ENCODE assay signal across 23 mouse cellular contexts in genomic region chr15:57104711-57105110, GRCm38 (mm10).
DNase-seq lines count a peak whose midpoint lies in the region; ATAC-seq and TF ChIP-seq lines count a peak whose summit lies in the region.
"Had no signal": no experiment of that assay in that cellular context is flagged by ENCODE, and none has a peak within 500 bp of the region (broad histone marks: within the 10 kb centered on the region; RNA-seq: fewer than 3 reads in every experiment).

No protein-coding gene starts in this region.

- no peaks in the 10 kb centered on the region for H3K4me1 ChIP-seq in embryonic facial prominence, embryonic 14.5 days (ENCODE audit: control insufficient read depth, insufficient read depth, low read length)
- no peaks in the 10 kb centered on the region for H3K4me1 ChIP-seq in embryonic facial prominence, embryonic 10.5 days
- H3K4me1 ChIP-seq in lung, embryonic 14.5 days (ENCODE audit: insufficient read depth): no peaks in the 10 kb centered on the region
- H3K4me1 ChIP-seq: embryonic facial prominence, embryonic 12.5 days; forebrain, embryonic 10.5 days; heart, embryonic 13.5 days; hindbrain, embryonic 15.5 days had no signal

- no peak for TF ChIP-seq POLR2A in brain, embryonic 14.5 days (IDR thresholded peaks at IDR 0.05; ENCODE audit: borderline replicate concordance, extremely low read depth, insufficient read depth, insufficient read length, poor library complexity, severe bottlenecking)

- H3K36me3 ChIP-seq in embryonic facial prominence, embryonic 14.5 days (ENCODE audit: control insufficient read depth, insufficient read depth, low read length): no peaks in the 10 kb centered on the region
- H3K36me3 ChIP-seq in embryonic facial prominence, embryonic 10.5 days (replicated peaks): no peaks in the 10 kb centered on the region
- no peaks in the 10 kb centered on the region for H3K36me3 ChIP-seq in lung, embryonic 14.5 days (ENCODE audit: insufficient read depth)
- H3K36me3 ChIP-seq: embryonic facial prominence, embryonic 12.5 days; forebrain, embryonic 10.5 days; heart, embryonic 13.5 days; hindbrain, embryonic 15.5 days had no signal

- no peak overlapping the region for H3K4me2 ChIP-seq in embryonic facial prominence, embryonic 14.5 days (ENCODE audit: low read depth, low read length)
- H3K4me2 ChIP-seq in lung, embryonic 14.5 days: no peak overlapping the region
- H3K4me2 ChIP-seq: embryonic facial prominence, embryonic 12.5 days; heart, embryonic 13.5 days; hindbrain, embryonic 15.5 days had no signal

- 74% methylated on average over 3 of the region's 3 CpGs for WGBS in embryonic facial prominence, embryonic 14.5 days
- 91% methylated on average over 3 of the region's 3 CpGs for WGBS in embryonic facial prominence, embryonic 10.5 days
- WGBS in lung, embryonic 14.5 days: 72% methylated on average over 3 of the region's 3 CpGs

- no peak for TF ChIP-seq CTCF in lung, embryonic 14.5 days (IDR thresholded peaks at IDR 0.05; ENCODE audit: low read depth)
- TF ChIP-seq CTCF in brain, embryonic 14.5 days (IDR thresholded peaks at IDR 0.05; ENCODE audit: borderline replicate concordance, extremely low read depth, insufficient read depth, insufficient read length): no peak

- no peak for ATAC-seq in embryonic facial prominence, embryonic 14.5 days (ENCODE audit: low read depth)
- ATAC-seq in lung, embryonic 14.5 days (ENCODE audit: insufficient read depth): no peak
- ATAC-seq: forebrain, embryonic 16.5 days; intestine, embryonic 16.5 days had no signal

- H3K27me3 ChIP-seq in embryonic facial prominence, embryonic 14.5 days (replicated peaks; ENCODE audit: control insufficient read depth, insufficient read depth, low read length): no peaks in the 10 kb centered on the region
- H3K27me3 ChIP-seq in embryonic facial prominence, embryonic 10.5 days (replicated peaks; ENCODE audit: low read depth, poor library complexity, severe bottlenecking): no peaks in the 10 kb centered on the region
- H3K27me3 ChIP-seq in lung, embryonic 14.5 days (ENCODE audit: insufficient read depth, low read length): no peaks in the 10 kb centered on the region
- H3K27me3 ChIP-seq: embryonic facial prominence, embryonic 12.5 days; heart, embryonic 13.5 days; hindbrain, embryonic 15.5 days had no signal

- H3K27ac ChIP-seq in embryonic facial prominence, embryonic 14.5 days (replicated peaks; ENCODE audit: low read depth, low read length): no peak overlapping the region
- H3K27ac ChIP-seq in embryonic facial prominence, embryonic 10.5 days (replicated peaks): no peak overlapping the region
- H3K27ac ChIP-seq in lung, embryonic 14.5 days (ENCODE audit: low read depth): no peak overlapping the region
- H3K27ac ChIP-seq: embryonic facial prominence, embryonic 12.5 days; forebrain, embryonic 10.5 days; heart, embryonic 13.5 days; hindbrain, embryonic 15.5 days had no signal

- H3K9me3 ChIP-seq in embryonic facial prominence, embryonic 14.5 days (ENCODE audit: control insufficient read depth, low read length): no peaks in the 10 kb centered on the region
- H3K9me3 ChIP-seq in embryonic facial prominence, embryonic 10.5 days: no peaks in the 10 kb centered on the region
- no peaks in the 10 kb centered on the region for H3K9me3 ChIP-seq in lung, embryonic 14.5 days (ENCODE audit: low read depth, low read length)
- H3K9me3 ChIP-seq: forebrain, embryonic 10.5 days; heart, embryonic 13.5 days; hindbrain, embryonic 15.5 days had no signal

- no peak overlapping the region for H3K9ac ChIP-seq in embryonic facial prominence, embryonic 14.5 days (ENCODE audit: low read depth, low read length)
- no peak overlapping the region for H3K9ac ChIP-seq in lung, embryonic 14.5 days
- H3K9ac ChIP-seq: embryonic facial prominence, embryonic 12.5 days; heart, embryonic 13.5 days; hindbrain, embryonic 15.5 days had no signal

- peak; percentile 41 for DNase-seq in embryonic facial prominence, embryonic 14.5 days (ENCODE audit: low spot score)
- no peak for DNase-seq in embryonic facial prominence, embryonic 10.5 days (ENCODE audit: low spot score)
- DNase-seq in lung, embryonic 14.5 days: peak; percentile 22
- DNase-seq in lung, postnatal 10 days: no peak
- DNase-seq in brain, embryonic 14.5 days (ENCODE audit: low read depth): peak; percentile 33
- DNase-seq in skeletal muscle tissue, adult 2 months (ENCODE audit: low read depth, low spot score): peak; percentile 9
- no peak for DNase-seq in spleen, adult 12 weeks (ENCODE audit: low spot score)
- no peak for DNase-seq in adrenal gland, postnatal 14 days
- DNase-seq: adrenal gland, postnatal 10 days; cerebellum, adult 18-20 months; cerebellum, adult 9-11 months; cerebellum, postnatal 36 days; embryo, embryonic 11 days; gastrocnemius, postnatal 25 days; heart, adult 11 months; heart, postnatal 36 days; kidney, adult 2 months had no signal

- H3K4me3 ChIP-seq in embryonic facial prominence, embryonic 14.5 days (ENCODE audit: low read depth, low read length): no peak overlapping the region
- no peak overlapping the region for H3K4me3 ChIP-seq in embryonic facial prominence, embryonic 10.5 days
- no peak overlapping the region for H3K4me3 ChIP-seq in lung, embryonic 14.5 days (ENCODE audit: low read depth, low read length)
- H3K4me3 ChIP-seq: embryonic facial prominence, embryonic 12.5 days; forebrain, embryonic 10.5 days; heart, embryonic 13.5 days; hindbrain, embryonic 15.5 days had no signal

Comparison
In these comparisons a context has a peak if more than half of its experiments do, and no peak if none do; other contexts are left out.
1. DNase-seq: peak in embryonic facial prominence, embryonic 14.5 days (single experiment), lung, embryonic 14.5 days (single experiment), brain, embryonic 14.5 days (single experiment) and skeletal muscle tissue, adult 2 months (single experiment); none in embryonic facial prominence, embryonic 10.5 days (single experiment), lung, postnatal 10 days (single experiment), spleen, adult 12 weeks (single experiment) and adrenal gland, postnatal 14 days (single experiment).